Mouse (Mus musculus) embryonic facial prominence, embryonic 15.5 days (tissue): ENCODE data around the gene Drd3. TPM values are rescaled to one million over a fixed set of nuclear protein-coding genes. Genes with fewer than 3 reads are reported as not detected.

Source experiments
- ATAC-seq: fragments of 200-750 bp; cut with Nextera tagmentation; 2 replicates; pipeline ENCODE4 v1.8.0; 2017; ENCODE audit warnings: low read depth, moderate TSS enrichment; ENCODE audit not compliant: insufficient number of reproducible peaks, low FRiP score, low TSS enrichment
- H3K27ac ChIP-seq: fragments of 300-500 bp; sonication (generic); replicated peaks from 2 replicates; pipeline ENCODE4 v1.5.1; 2015; ENCODE audit warnings: mild to moderate bottlenecking, inconsistent platforms
- H3K27me3 ChIP-seq: fragments of 300-500 bp; sonication (generic); 2 replicates; pipeline ENCODE4 v1.6.1; 2015; ENCODE audit warnings: inconsistent platforms
- H3K36me3 ChIP-seq: fragments of 300-500 bp; sonication (generic); 2 replicates; pipeline ENCODE4 v1.6.1; 2015; ENCODE audit warnings: mild to moderate bottlenecking, inconsistent platforms
- H3K4me1 ChIP-seq: fragments of 300-500 bp; sonication (generic); 2 replicates; pipeline ENCODE4 v1.6.1; 2015; ENCODE audit warnings: inconsistent platforms
- H3K4me2 ChIP-seq: fragments of 300-500 bp; sonication (generic); replicated peaks from 2 replicates; pipeline ENCODE4 v1.6.1; 2015; ENCODE audit warnings: mild to moderate bottlenecking, inconsistent platforms
- H3K4me3 ChIP-seq: fragments of 300-500 bp; sonication (generic); replicated peaks from 2 replicates; pipeline ENCODE4 v1.5.1; 2015; ENCODE audit warnings: mild to moderate bottlenecking, inconsistent platforms
- H3K9ac ChIP-seq: fragments of 300-500 bp; sonication (generic); 2 replicates; pipeline ENCODE4 v1.6.1; 2015; ENCODE audit warnings: inconsistent platforms
- H3K9me3 ChIP-seq: fragments of 300-500 bp; sonication (generic); replicated peaks from 2 replicates; pipeline ENCODE4 v1.6.1; 2016; ENCODE audit warnings: inconsistent platforms
- WGBS: fragments of 180-500 bp; shearing (Covaris S2); methylation state at CpG from one replicate; pipeline ENCODE4 v1.1.7; 2015; 5-methylcytosine and 5-hydroxymethylcytosine counted together
- polyA plus RNA-seq: library from polyadenylated mRNA; unstranded; fragments of >200 nt; fragmentation: Nextera tagmentation; extraction: Ambion mirVana; gene quantifications from 2 replicates; pipeline ENCODE4 v1.2.1, GENCODE M21; 2015

Gene Drd3
- polyA plus RNA-seq, 1 experiment from 2014 or later = not detected

GRCm38 (mm10) chr16:43732900-43733299 lies 20.9 kb upstream of the Drd3 start:
- Histone ChIP-seq H3K4me1 (no peaks in the 10 kb centered on the region), H3K36me3 (no peaks in the 10 kb centered on the region), H3K9me3 (no peaks in the 10 kb centered on the region), H3K27me3 (no peaks in the 10 kb centered on the region), H3K9ac (no peak overlapping the region), H3K4me2 (no peak overlapping the region), H3K4me3 (no peak overlapping the region), H3K27ac (no peak overlapping the region)
- no peak for ATAC-seq
- 84% methylated on average over 5 of the region's 5 CpGs for WGBS

- no peak overlapping the region for H3K9ac ChIP-seq
- ATAC-seq = no peak
- no peak overlapping the region for H3K4me3 ChIP-seq
- H3K27ac ChIP-seq = no peak overlapping the region
- no peaks in the 10 kb centered on the region for H3K27me3 ChIP-seq
- 55% methylated on average over 4 of the region's 4 CpGs for WGBS
- H3K4me2 ChIP-seq = no peak overlapping the region
- no peaks in the 10 kb centered on the region for H3K36me3 ChIP-seq
- no peaks in the 10 kb centered on the region for H3K4me1 ChIP-seq
- H3K9me3 ChIP-seq = no peaks in the 10 kb centered on the region
These were observed 15.9 kb upstream of the Drd3 start for GRCm38 (mm10) chr16:43737933-43738332.

- Histone ChIP-seq H3K9ac (no peak overlapping the region), H3K4me3 (no peak overlapping the region), H3K36me3 (no peaks in the 10 kb centered on the region), H3K9me3 (no peaks in the 10 kb centered on the region), H3K4me2 (no peak overlapping the region), H3K4me1 (no peaks in the 10 kb centered on the region), H3K27me3 (no peaks in the 10 kb centered on the region), H3K27ac (no peak overlapping the region)
- WGBS = 56% methylated on average over 2 of the region's 2 CpGs
- ATAC-seq = no peak
These were observed 12.9 kb upstream of the Drd3 start for GRCm38 (mm10) chr16:43740936-43741335.

GRCm38 (mm10) chr16:43748424-43748823 lies 5.4 kb upstream of the Drd3 start:
- no peak overlapping the region for H3K4me3 ChIP-seq
- no peak for ATAC-seq
- no peak overlapping the region for H3K9ac ChIP-seq
- H3K27ac ChIP-seq = no peak overlapping the region
- no peaks in the 10 kb centered on the region for H3K9me3 ChIP-seq
- 78% methylated on average over 2 of the region's 2 CpGs for WGBS
- H3K4me1 ChIP-seq = no peaks in the 10 kb centered on the region
- H3K36me3 ChIP-seq = no peaks in the 10 kb centered on the region
- no peaks in the 10 kb centered on the region for H3K27me3 ChIP-seq
- no peak overlapping the region for H3K4me2 ChIP-seq

- Histone ChIP-seq H3K4me1 (no peaks in the 10 kb centered on the region), H3K4me3 (no peak overlapping the region), H3K36me3 (no peaks in the 10 kb centered on the region), H3K9ac (no peak overlapping the region), H3K27me3 (no peaks in the 10 kb centered on the region), H3K4me2 (no peak overlapping the region), H3K27ac (no peak overlapping the region), H3K9me3 (no peaks in the 10 kb centered on the region)
- ATAC-seq = no peak
- 85% methylated on average over 8 of the region's 8 CpGs for WGBS
These were observed 926 bp upstream of the Drd3 start for GRCm38 (mm10) chr16:43752900-43753299.

GRCm38 (mm10) chr16:43772358-43772757 lies 18.5 kb downstream of the Drd3 start:
- no peak overlapping the region for H3K9ac ChIP-seq
- H3K9me3 ChIP-seq = no peaks in the 10 kb centered on the region
- WGBS = 86% methylated on average over 3 of the region's 3 CpGs
- ATAC-seq = no peak
- H3K4me3 ChIP-seq = no peak overlapping the region
- H3K36me3 ChIP-seq = no peaks in the 10 kb centered on the region
- no peaks in the 10 kb centered on the region for H3K4me1 ChIP-seq
- H3K4me2 ChIP-seq = no peak overlapping the region
- H3K27ac ChIP-seq = no peak overlapping the region
- no peaks in the 10 kb centered on the region for H3K27me3 ChIP-seq

- 93% methylated on average over 1 of the region's 1 CpGs for WGBS
- H3K27me3 ChIP-seq = no peaks in the 10 kb centered on the region
- H3K4me2 ChIP-seq = no peak overlapping the region
- no peaks in the 10 kb centered on the region for H3K4me1 ChIP-seq
- no peak overlapping the region for H3K27ac ChIP-seq
- no peak overlapping the region for H3K4me3 ChIP-seq
- H3K36me3 ChIP-seq = no peaks in the 10 kb centered on the region
- ATAC-seq = no peak
- H3K9ac ChIP-seq = no peak overlapping the region
- no peaks in the 10 kb centered on the region for H3K9me3 ChIP-seq
These were observed 18.9 kb downstream of the Drd3 start for GRCm38 (mm10) chr16:43772766-43773165.

- Histone ChIP-seq H3K36me3 (no peaks in the 10 kb centered on the region), H3K27ac (no peak overlapping the region), H3K4me1 (no peaks in the 10 kb centered on the region), H3K9ac (no peak overlapping the region), H3K4me2 (no peak overlapping the region), H3K27me3 (no peaks in the 10 kb centered on the region), H3K9me3 (no peaks in the 10 kb centered on the region), H3K4me3 (no peak overlapping the region)
- WGBS = 77% methylated on average over 4 of the region's 4 CpGs
- ATAC-seq = no peak
These were observed 19.7 kb downstream of the Drd3 start for GRCm38 (mm10) chr16:43773506-43773905.

- Histone ChIP-seq H3K9me3 (no peaks in the 10 kb centered on the region), H3K27me3 (no peaks in the 10 kb centered on the region), H3K4me3 (no peak overlapping the region), H3K4me2 (no peak overlapping the region), H3K4me1 (no peaks in the 10 kb centered on the region), H3K27ac (no peak overlapping the region), H3K36me3 (no peaks in the 10 kb centered on the region), H3K9ac (no peak overlapping the region)
- no peak for ATAC-seq
- 85% methylated on average over 3 of the region's 3 CpGs for WGBS
These were observed 23.1 kb downstream of the Drd3 start for GRCm38 (mm10) chr16:43776886-43777285.

GRCm38 (mm10) chr16:43799541-43799940 lies 45.7 kb downstream of the Drd3 start:
- Histone ChIP-seq H3K9me3 (no peaks in the 10 kb centered on the region), H3K27ac (no peak overlapping the region), H3K4me3 (no peak overlapping the region), H3K9ac (no peak overlapping the region), H3K27me3 (no peaks in the 10 kb centered on the region), H3K4me2 (no peak overlapping the region), H3K4me1 (0 out of 2 replicates have a peak, but pooled peaks cover 7% of the 10 kb centered on the region), H3K36me3 (no peaks in the 10 kb centered on the region)
- WGBS = 62% methylated on average over 4 of the region's 4 CpGs
- ATAC-seq = no peak

- WGBS = 33% methylated on average over 13 of the region's 13 CpGs
- H3K36me3 ChIP-seq = no peaks in the 10 kb centered on the region
- no peak overlapping the region for H3K9ac ChIP-seq
- no peak overlapping the region for H3K4me3 ChIP-seq
- 0 out of 2 replicates have a peak, but pooled peaks cover 7% of the 10 kb centered on the region for H3K4me1 ChIP-seq
- no peaks in the 10 kb centered on the region for H3K27me3 ChIP-seq
- H3K27ac ChIP-seq = no peak overlapping the region
- no peaks in the 10 kb centered on the region for H3K9me3 ChIP-seq
- no peak for ATAC-seq
- no peak overlapping the region for H3K4me2 ChIP-seq
These were observed 46.4 kb downstream of the Drd3 start for GRCm38 (mm10) chr16:43800119-43800721.

- H3K4me3 ChIP-seq = no peak overlapping the region
- H3K9me3 ChIP-seq = no peaks in the 10 kb centered on the region
- ATAC-seq = no peak
- no peaks in the 10 kb centered on the region for H3K27me3 ChIP-seq
- H3K27ac ChIP-seq = no peak overlapping the region
- 56% methylated on average over 3 of the region's 3 CpGs for WGBS
- 0 out of 2 replicates have a peak, but pooled peaks cover 7% of the 10 kb centered on the region for H3K4me1 ChIP-seq
- H3K9ac ChIP-seq = no peak overlapping the region
- H3K4me2 ChIP-seq = no peak overlapping the region
- no peaks in the 10 kb centered on the region for H3K36me3 ChIP-seq
These were observed 47.3 kb downstream of the Drd3 start for GRCm38 (mm10) chr16:43801137-43801536.
